Mouse (Mus musculus) mouse trophoblast stem cell (cell line): ENCODE measurements around the gene C2cd4d.

ENCODE experiments used
- in situ Hi-C, 2 experiments: fragments of 300-500 bp; cut with MseI, MboI; formaldehyde crosslinking; loops; 2 replicates in 1 of 2; 3 replicates in 1 of 2; pipeline ENCODE4 v1.15.1; 2025

C2cd4d gene

GRCm38 (mm10) chr3:94362138-94362537 is at the start of gene C2cd4d:
Gene C2cd4d (plus strand): TSS chr3:94362438.
- in situ Hi-C loops = no loop called here

DNA sequence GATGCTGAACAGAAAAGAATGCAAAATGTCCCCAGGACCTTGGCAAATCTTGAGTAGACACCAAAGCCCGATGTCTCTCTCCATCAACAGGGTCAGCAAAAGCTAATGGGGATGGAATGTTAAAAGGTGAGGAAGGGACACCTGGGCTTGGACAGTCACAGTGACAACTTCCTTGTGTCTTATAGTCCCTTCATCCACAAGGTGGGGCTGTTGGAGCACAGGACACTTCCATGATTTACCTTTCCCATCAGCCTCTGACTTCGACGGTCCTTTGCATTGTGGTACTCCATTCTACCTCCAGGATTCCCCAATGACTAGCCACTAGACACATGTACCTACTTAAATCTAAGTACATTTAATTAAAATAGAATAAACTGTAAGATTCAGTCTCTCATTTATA is 33.6 kb upstream of the C2cd4d start:
- in situ Hi-C loops = no loop called here

GRCm38 (mm10) chr3:94334442-94334841 is 27.8 kb upstream of the C2cd4d start:
- in situ Hi-C loops = no loop called here

DNA sequence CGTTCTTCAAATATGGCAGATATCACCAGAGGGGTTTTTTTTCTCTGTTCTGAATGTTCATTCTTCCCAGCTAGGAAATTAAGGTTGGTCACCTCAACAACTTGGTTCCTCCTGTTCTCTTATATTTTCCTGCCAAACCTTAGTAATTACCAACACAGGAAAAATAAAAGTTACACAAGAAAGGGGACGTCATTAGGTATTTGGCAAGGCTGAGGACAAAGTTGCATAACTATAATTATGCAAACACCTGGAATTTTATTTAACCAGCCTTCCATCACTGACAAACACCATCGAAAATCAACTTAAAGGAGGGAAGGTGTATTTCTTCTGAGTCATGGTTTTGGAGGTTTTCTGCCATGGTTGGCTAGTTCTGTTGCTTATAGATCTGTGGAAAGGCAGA is 23.7 kb upstream of the C2cd4d start:
- in situ Hi-C loops = no loop called here

- in situ Hi-C loops = no loop called here
These were observed 20.2 kb upstream of the C2cd4d start, which contains the start of gene Them5 for GRCm38 (mm10) chr3:94341959-94342422. Gene Them5 (plus strand): TSS chr3:94342099.

- in situ Hi-C loops = no loop called here
These were observed 19.7 kb upstream of the C2cd4d start for GRCm38 (mm10) chr3:94342552-94342951.

DNA sequence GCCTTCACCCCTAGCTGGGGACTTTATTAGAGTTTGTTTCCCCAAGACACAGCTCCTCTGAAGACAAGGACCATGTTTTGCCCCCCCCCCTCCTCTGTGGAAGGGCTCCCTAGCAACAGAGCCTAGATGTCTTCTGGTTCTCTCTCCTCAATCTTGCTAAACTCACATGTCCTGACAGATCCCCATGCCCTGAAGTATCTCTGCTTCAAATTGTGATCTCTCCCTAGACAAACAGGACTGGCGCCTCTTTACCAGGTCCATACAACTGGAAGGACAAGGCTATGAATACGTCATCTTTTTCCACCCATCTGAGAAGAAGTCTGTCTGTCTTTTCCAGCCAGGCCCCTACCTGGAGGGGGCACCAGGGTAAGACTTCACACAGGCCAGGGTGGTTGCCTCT is 18.1 kb upstream of the C2cd4d start:
- in situ Hi-C loops = no loop called here

GRCm38 (mm10) chr3:94344897-94345296 is 17.3 kb upstream of the C2cd4d start:
- in situ Hi-C loops = no loop called here

DNA sequence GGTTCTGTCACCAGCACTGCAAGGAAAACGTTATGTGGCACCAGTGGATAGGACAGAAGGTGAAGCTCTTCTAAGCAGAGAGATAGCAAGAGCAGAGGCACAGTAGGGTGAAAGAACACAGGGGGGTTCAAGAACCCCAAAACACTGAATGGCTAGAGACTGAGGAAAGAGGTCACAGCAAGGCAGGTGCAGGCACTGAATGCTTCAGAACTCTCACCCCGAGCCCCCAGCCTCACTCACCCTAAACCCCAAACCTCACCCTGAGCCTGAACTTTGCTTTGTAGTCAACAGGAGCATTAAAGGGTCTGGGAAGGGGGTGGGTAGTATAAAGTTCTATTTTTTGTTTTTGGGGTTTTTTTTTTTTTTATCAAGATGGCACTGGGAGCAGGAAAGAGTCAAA is 14.1 kb upstream of the C2cd4d start:
- in situ Hi-C loops = no loop called here

DNA sequence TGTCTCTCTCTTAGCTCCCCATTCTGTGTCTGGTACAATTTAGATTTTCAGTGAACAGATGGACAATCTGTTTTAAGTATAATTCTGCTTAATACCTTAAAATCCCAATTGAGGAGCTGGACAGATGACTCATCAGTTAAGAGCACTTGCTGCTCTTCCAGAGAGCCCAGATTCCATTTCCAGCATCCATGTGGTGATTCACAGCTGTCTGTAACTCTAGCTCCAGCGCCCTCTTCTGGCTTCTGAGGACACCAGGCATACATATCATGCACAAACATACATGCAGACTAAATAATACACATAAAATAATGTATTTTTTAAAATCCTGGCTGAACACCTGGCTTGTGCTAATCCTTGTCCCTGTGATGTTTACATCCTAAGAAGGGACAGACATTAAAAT is 1.4 kb upstream of the C2cd4d start:
- in situ Hi-C loops = no loop called here

- in situ Hi-C loops = no loop called here
These were observed 1.3 kb downstream of the C2cd4d start for GRCm38 (mm10) chr3:94363291-94364153.

GRCm38 (mm10) chr3:94364154-94364526 is 1.9 kb downstream of the C2cd4d start:
- in situ Hi-C loops = no loop called here

- in situ Hi-C loops = no loop called here
These were observed 4.5 kb downstream of the C2cd4d start for GRCm38 (mm10) chr3:94366761-94367160.

DNA sequence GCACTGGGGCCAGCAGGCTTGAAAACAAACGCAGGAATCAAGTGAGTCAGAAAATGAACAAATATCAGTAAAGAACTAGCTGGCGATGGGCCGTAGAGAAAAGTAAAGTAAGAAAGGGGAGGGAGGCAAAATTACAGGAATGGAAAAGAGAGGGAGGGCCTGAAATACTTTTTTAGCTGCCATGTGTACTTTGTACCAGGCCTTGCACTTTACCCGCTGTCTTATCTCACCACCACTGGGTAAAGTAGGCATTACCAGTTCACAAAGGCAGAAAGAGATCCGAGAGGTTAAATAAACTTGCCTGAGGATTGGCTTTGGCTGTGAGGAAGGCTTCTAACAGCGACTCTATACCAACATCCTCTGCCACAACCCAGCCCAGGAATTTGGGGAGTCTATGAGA is 5.3 kb downstream of the C2cd4d start:
- in situ Hi-C loops = no loop called here

DNA sequence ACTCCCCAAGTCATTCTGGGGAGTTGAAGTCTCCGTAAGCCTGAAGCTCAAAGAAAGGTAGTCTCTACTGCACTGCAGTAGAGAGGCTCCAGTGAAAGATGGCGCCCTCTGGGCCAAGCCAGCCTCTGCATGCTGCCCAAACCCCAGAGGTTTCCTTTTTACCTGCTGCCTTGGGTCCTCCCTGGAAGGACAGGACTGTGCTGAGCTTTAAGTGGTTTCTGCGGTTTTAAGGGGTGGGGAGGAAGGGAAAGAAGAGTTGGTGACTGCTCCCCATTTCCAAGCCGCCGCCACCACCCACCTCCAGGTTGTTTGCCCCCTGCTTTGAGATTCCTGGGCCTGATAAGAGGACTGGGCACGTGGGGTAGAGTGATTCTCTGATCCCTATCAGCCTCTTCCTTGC is 6.4 kb downstream of the C2cd4d start:
- in situ Hi-C loops = no loop called here

GRCm38 (mm10) chr3:94369709-94370108 is 7.5 kb downstream of the C2cd4d start:
- in situ Hi-C loops = no loop called here

DNA sequence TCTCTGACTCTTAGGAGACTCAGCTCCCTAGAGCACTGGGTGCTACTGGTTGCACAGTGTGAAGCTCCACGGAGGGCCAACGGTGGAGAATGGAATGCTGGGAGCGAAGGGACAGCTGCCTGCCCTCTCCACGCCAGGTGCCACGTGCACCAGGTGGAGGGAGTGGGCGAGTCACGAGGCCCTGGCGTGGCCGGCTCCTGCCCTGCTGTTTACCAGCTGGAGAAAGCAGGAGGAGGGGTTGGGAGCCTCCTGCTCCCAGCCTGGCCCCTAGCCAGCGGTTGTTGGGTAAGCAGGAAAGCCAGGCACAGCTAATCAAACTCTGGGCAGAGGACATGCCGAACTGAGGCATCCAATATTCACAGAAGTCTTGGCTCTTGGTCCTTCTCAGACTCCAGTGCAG is 9.4 kb downstream of the C2cd4d start:
- in situ Hi-C loops = no loop called here

DNA sequence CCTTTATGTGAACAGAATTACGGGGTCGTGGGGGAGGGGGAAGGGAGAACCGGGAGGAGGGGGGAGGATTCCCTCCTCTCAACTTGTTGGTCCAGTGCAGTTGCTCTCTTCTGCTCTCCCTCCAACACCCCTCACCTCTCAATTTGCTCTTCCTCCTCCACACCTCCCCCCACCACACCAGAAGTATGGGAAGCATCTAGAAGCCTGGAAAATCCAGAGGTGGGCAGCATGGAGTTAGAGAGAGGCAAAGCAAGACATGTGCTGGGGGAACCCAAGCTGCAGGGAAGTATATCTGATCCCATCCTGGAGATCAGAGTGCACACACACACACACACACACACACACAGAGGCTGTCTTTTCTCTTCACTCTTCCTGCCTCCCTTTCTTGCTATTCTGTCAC is 9.8 kb downstream of the C2cd4d start:
- in situ Hi-C loops = no loop called here

GRCm38 (mm10) chr3:94372641-94373040 is 10.4 kb downstream of the C2cd4d start, which contains the start of gene Rorc:
Gene Rorc (plus strand): TSS chr3:94372794.
- in situ Hi-C loops = no loop called here

DNA sequence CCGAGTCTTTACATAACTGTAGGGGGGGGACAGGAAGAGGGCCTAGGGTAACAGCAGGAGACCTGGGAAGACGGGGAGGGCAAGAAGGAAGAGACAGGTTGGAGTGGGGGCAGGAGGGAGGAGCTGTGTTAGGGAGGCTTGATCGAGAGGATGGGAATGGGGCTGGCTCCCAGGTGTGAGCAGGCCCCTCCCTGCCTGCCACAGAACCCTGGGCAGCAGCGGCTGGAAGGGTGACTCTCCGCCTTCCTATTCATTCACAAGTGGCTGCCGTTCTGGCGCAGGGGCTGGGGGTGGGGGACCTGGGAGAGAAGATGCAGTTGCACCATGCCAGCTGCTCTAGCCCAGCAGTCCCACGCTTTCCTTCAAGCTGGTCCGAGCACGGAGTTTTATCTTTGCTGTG is 10.9 kb downstream of the C2cd4d start:
- in situ Hi-C loops = no loop called here

- in situ Hi-C loops = no loop called here
These were observed 11.4 kb downstream of the C2cd4d start for GRCm38 (mm10) chr3:94373597-94374011.

- in situ Hi-C loops = no loop called here
These were observed 12.4 kb downstream of the C2cd4d start for GRCm38 (mm10) chr3:94374636-94375035.

- in situ Hi-C loops = no loop called here
These were observed 12.9 kb downstream of the C2cd4d start for GRCm38 (mm10) chr3:94375146-94375545.
